Mouse (Mus musculus) forebrain, embryonic 16.5 days (tissue): ENCODE data around the gene Hlf. TPM values are rescaled to one million over a fixed set of nuclear protein-coding genes. Genes with fewer than 3 reads are reported as not detected.

ENCODE experiments used
- ATAC-seq: fragments of 200-750 bp; cut with Nextera tagmentation; 2 replicates; pipeline ENCODE4 v1.8.0; 2017; ENCODE audit warnings: mild to moderate bottlenecking, moderate library complexity
- H3K27ac ChIP-seq: fragments of 300-500 bp; sonication (generic); 2 replicates; pipeline ENCODE4 v1.5.1; 2014; ENCODE audit warnings: low read length, control low read depth
- H3K27me3 ChIP-seq: fragments of 300-500 bp; sonication (generic); replicated peaks from 2 replicates; pipeline ENCODE4 v1.6.1; 2014; ENCODE audit warnings: low read length; ENCODE audit not compliant: control insufficient read depth, insufficient read depth
- H3K36me3 ChIP-seq: fragments of 300-500 bp; sonication (generic); 2 replicates; pipeline ENCODE4 v1.6.1; 2014; ENCODE audit not compliant: control insufficient read depth, insufficient read depth
- H3K4me1 ChIP-seq: fragments of 300-500 bp; sonication (generic); replicated peaks from 2 replicates; pipeline ENCODE4 v1.6.1; 2014; ENCODE audit warnings: low read length; ENCODE audit not compliant: control insufficient read depth, insufficient read depth
- H3K4me2 ChIP-seq: fragments of 300-500 bp; sonication (generic); 2 replicates; pipeline ENCODE4 v1.6.1; 2014; ENCODE audit warnings: mild to moderate bottlenecking, low read length, control low read depth
- H3K4me3 ChIP-seq: fragments of 300-500 bp; sonication (generic); replicated peaks from 2 replicates; pipeline ENCODE4 v1.5.1; 2014; ENCODE audit warnings: mild to moderate bottlenecking, low read length, control low read depth
- H3K9ac ChIP-seq: fragments of 300-500 bp; sonication (generic); replicated peaks from 2 replicates; pipeline ENCODE4 v1.6.1; 2014; ENCODE audit warnings: low read depth, low read length, control low read depth
- H3K9me3 ChIP-seq: fragments of 300-500 bp; sonication (generic); 2 replicates; pipeline ENCODE4 v1.6.1; 2016; ENCODE audit warnings: low read length; ENCODE audit not compliant: control insufficient read depth
- WGBS: fragments of 180-500 bp; shearing (Covaris S2); extraction: QIAGEN DNeasy Blood & Tissue Kit; methylation state at CpG from one replicate; pipeline ENCODE4 v1.1.7; 2014; 5-methylcytosine and 5-hydroxymethylcytosine counted together
- polyA plus RNA-seq: library from polyadenylated mRNA; unstranded; fragments of >200 nt; fragmentation: Nextera tagmentation; extraction: Ambion mirVana; gene quantifications from 2 replicates; pipeline ENCODE4 v1.2.1, GENCODE M21; 2015

The Hlf gene
- polyA plus RNA-seq, 1 experiment from 2014 or later: 5.7 TPM

- H3K4me1 ChIP-seq: no peaks in the 10 kb centered on the region
- H3K36me3 ChIP-seq: no peaks in the 10 kb centered on the region
- H3K4me3 ChIP-seq: no peak overlapping the region
- ATAC-seq: no peak
- no peak overlapping the region for H3K9ac ChIP-seq
- H3K9me3 ChIP-seq: no peaks in the 10 kb centered on the region
- H3K27me3 ChIP-seq: no peaks in the 10 kb centered on the region
- no peak overlapping the region for H3K4me2 ChIP-seq
- H3K27ac ChIP-seq: no peak overlapping the region
These were observed 97.9 kb downstream of the Hlf start for GRCm38 (mm10) chr11:90292766-90293165.

DNA sequence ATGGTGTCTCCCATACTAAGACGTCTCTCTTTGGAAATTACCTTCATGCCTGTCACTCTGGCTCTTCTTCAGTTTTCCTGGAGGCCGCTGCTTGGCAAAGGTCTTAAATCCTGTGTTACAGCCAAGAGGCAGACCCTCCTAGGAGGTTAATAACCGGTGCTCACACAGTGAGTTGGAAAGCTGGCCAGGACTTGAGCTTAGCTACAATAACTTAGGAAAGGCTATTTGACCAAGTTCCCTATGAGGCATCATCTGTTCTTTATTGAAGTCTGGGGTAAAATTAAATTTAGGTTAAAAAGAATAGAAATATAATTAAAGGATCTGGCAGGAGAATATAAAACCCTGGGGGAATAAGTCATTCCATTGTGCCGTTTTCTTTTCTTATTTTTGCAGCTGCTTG is 99.5 kb downstream of the Hlf start:
- ATAC-seq: no peak
- no peaks in the 10 kb centered on the region for H3K4me1 ChIP-seq
- no peaks in the 10 kb centered on the region for H3K36me3 ChIP-seq
- no peaks in the 10 kb centered on the region for H3K27me3 ChIP-seq
- no peak overlapping the region for H3K27ac ChIP-seq
- no peak overlapping the region for H3K4me2 ChIP-seq
- 67% methylated on average over 4 of the region's 4 CpGs for WGBS
- H3K9ac ChIP-seq: no peak overlapping the region
- no peak overlapping the region for H3K4me3 ChIP-seq
- no peaks in the 10 kb centered on the region for H3K9me3 ChIP-seq

- no peaks in the 10 kb centered on the region for H3K4me1 ChIP-seq
- ATAC-seq: no peak
- H3K9ac ChIP-seq: no peak overlapping the region
- no peaks in the 10 kb centered on the region for H3K36me3 ChIP-seq
- 87% methylated on average over 6 of the region's 6 CpGs for WGBS
- no peak overlapping the region for H3K27ac ChIP-seq
- no peak overlapping the region for H3K4me3 ChIP-seq
- H3K4me2 ChIP-seq: no peak overlapping the region
- no peaks in the 10 kb centered on the region for H3K9me3 ChIP-seq
- no peaks in the 10 kb centered on the region for H3K27me3 ChIP-seq
These were observed 104.0 kb downstream of the Hlf start for GRCm38 (mm10) chr11:90286550-90287154.

Other genes starting within 250 kb of the Hlf start
- gene Gm45716, start 203.2 kb downstream of the Hlf start, polyA plus RNA-seq: 17.5 and 18.0 TPM in 2 replicates
- gene Mmd, start 141.4 kb downstream of the Hlf start, polyA plus RNA-seq: 104 and 107 TPM in 2 replicates
- 17.7 and 19.4 TPM in 2 replicates for gene Stxbp4, start 247.2 kb upstream of the Hlf start, polyA plus RNA-seq
- gene Cox11, start 247.3 kb upstream of the Hlf start, polyA plus RNA-seq: 34.3 and 37.3 TPM in 2 replicates